Mouse (Mus musculus): ENCODE results near the gene Sema4d. TPM values are rescaled to one million over a fixed set of nuclear protein-coding genes. Genes with fewer than 3 reads are reported as not detected.

Sema4d gene
- polyA plus RNA-seq, 1 experiment from 2014 or later: 3.8 TPM

DNA sequence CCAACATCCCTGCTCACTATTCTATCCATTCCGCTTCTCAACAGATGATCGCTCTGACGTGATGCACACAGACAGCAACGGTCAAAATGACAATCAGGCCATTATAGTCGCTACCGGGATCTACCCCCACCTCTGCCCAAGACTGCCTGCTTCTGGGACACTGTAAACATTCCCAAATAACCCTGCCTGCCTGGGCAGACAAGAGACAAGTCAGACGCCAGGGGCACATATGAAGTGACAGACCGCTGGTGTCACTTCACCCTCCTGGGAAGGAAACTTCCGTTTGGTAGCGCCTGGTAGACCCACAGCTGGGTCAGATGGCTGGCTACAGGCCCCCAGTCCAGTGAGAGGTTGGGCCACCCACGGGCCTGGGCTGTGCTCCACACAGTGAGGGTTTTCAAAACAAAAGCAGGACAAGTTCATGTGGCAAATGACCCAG, 1.4 kb downstream of the Sema4d start:
- Histone ChIP-seq H3K9me3 (replicated peaks) (no peaks in the 10 kb centered on the region), H3K27ac (replicated peaks) (no peak overlapping the region), H3K36me3 (replicated peaks) (no peaks in the 10 kb centered on the region), H3K4me3 (replicated peaks) (peak overlapping the region; percentile 81), H3K9ac (peak overlapping the region; percentile 72), H3K4me1 (replicated peaks) (peaks cover 28% of the 10 kb centered on the region), H3K27me3 (0 out of 2 replicates have a peak, but pooled peaks cover 8% of the 10 kb centered on the region), H3K4me2 (peak overlapping the region; percentile 91)
- no peak for ATAC-seq (ENCODE audit: insufficient read depth)
- 26% methylated on average over 11 of the region's 11 CpGs for WGBS (ENCODE audit: insufficient replicate concordance)

DNA sequence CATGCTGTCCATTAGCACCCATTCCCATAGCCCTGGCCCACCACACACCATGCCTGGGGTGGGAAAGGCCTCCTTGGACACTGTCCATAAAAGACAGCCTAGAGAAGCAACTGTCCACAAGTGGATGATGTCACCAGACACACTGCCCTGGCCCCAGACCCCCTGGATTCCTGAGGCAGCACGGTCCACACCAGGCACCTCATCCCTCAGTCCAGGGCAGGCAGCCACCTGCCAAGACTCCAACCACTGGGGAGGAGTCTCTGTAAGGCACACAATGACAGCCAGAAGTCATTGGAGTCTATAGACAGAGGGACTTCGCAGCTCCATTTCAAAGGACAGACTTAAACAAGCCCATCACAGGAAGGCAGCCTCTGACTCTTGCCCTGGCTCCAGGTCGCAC, 1.9 kb downstream of the Sema4d start:
- Histone ChIP-seq H3K36me3 (replicated peaks) (no peaks in the 10 kb centered on the region), H3K9me3 (replicated peaks) (no peaks in the 10 kb centered on the region), H3K27me3 (0 out of 2 replicates have a peak, but pooled peaks cover 8% of the 10 kb centered on the region), H3K27ac (replicated peaks) (no peak overlapping the region), H3K4me1 (replicated peaks) (peaks cover 28% of the 10 kb centered on the region), H3K9ac (no peak overlapping the region), H3K4me2 (peak overlapping the region; percentile 91), H3K4me3 (replicated peaks) (0 out of 2 replicates have a peak overlapping the region, but pooled peaks have one; percentile 81)
- WGBS (ENCODE audit: insufficient replicate concordance): 63% methylated on average over 3 of the region's 3 CpGs
- ATAC-seq (ENCODE audit: insufficient read depth): no peak

DNA sequence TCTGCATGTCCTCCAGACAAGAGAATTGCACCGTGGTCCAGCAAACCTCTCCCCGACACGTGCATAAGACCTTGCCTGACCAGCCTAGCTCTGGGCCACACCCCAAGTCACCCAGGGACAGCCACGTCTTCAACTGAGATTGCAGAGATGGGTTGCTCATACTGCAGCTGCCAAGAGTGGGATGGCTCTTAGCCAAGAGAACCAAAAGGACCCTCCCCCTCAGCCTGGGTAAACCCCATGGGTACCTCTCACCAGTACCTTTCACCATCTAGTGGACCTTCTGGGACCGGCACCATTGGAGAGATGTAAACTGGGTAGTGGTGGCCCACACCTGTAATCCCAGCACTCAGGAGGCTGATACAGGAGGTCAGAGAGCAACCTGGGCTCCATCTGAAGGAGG, 2.8 kb downstream of the Sema4d start:
- Histone ChIP-seq H3K4me1 (replicated peaks) (peaks cover 28% of the 10 kb centered on the region), H3K9ac (no peak overlapping the region), H3K27ac (replicated peaks) (no peak overlapping the region), H3K36me3 (replicated peaks) (no peaks in the 10 kb centered on the region), H3K9me3 (replicated peaks) (no peaks in the 10 kb centered on the region), H3K27me3 (0 out of 2 replicates have a peak, but pooled peaks cover 8% of the 10 kb centered on the region), H3K4me2 (no peak overlapping the region), H3K4me3 (replicated peaks) (no peak overlapping the region)
- WGBS (ENCODE audit: insufficient replicate concordance): 56% methylated on average over 5 of the region's 5 CpGs
- ATAC-seq (ENCODE audit: insufficient read depth): no peak

DNA sequence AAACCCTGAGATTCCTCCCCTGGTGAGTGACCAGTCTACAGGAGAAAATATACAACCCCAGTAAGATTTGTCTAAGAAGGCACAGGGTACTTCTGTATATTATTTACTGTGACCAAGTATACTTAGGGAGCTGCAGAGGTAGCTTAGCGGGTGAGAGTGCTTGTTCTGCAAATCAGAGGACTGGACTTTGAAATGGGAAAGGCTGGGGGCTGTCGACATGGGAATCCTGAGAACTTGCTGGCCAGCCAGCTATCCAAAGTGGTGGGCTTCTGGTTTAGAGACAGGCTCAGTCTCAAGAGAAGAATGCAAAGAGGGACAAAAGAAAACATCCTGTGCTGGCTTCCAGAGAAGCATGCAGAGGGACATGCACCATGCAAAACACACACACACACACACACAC, 5.7 kb downstream of the Sema4d start:
- H3K27ac ChIP-seq (replicated peaks): no peak overlapping the region
- H3K4me3 ChIP-seq (replicated peaks): no peak overlapping the region
- no peaks in the 10 kb centered on the region for H3K36me3 ChIP-seq (replicated peaks)
- no peak overlapping the region for H3K9ac ChIP-seq
- no peak overlapping the region for H3K4me2 ChIP-seq
- WGBS (ENCODE audit: insufficient replicate concordance): 56% methylated on average over 2 of the region's 2 CpGs
- H3K9me3 ChIP-seq (replicated peaks): no peaks in the 10 kb centered on the region
- 0 out of 2 replicates have a peak, but pooled peaks cover 7% of the 10 kb centered on the region for H3K27me3 ChIP-seq
- ATAC-seq (ENCODE audit: insufficient read depth): no peak
- H3K4me1 ChIP-seq (replicated peaks): peaks cover 16% of the 10 kb centered on the region

DNA sequence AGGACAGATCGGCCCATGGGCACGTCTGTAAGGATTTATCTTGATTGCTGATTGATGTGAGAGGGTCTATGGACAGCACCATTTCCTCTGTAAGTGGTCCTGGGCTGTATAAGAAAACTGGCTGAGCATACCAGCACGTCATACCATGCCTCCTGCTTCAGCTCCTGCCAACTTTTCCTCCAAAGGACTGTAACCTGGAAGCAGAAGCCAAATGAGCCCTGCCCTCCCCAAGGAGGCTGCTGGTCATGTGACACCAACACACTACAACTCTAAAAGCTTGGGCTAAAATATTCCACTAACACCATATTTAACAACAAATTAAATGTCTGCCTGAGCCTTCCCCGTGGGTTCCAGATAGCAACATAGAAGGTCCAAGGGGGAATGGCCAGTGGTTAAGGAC, 6.9 kb downstream of the Sema4d start:
- Histone ChIP-seq H3K4me1 (replicated peaks) (peaks cover 8% of the 10 kb centered on the region), H3K4me2 (no peak overlapping the region), H3K4me3 (replicated peaks) (no peak overlapping the region), H3K27ac (replicated peaks) (no peak overlapping the region), H3K27me3 (no peaks in the 10 kb centered on the region), H3K36me3 (replicated peaks) (no peaks in the 10 kb centered on the region), H3K9me3 (replicated peaks) (no peaks in the 10 kb centered on the region), H3K9ac (no peak overlapping the region)
- 70% methylated on average over 4 of the region's 4 CpGs for WGBS (ENCODE audit: insufficient replicate concordance)
- ATAC-seq (ENCODE audit: insufficient read depth): no peak

DNA sequence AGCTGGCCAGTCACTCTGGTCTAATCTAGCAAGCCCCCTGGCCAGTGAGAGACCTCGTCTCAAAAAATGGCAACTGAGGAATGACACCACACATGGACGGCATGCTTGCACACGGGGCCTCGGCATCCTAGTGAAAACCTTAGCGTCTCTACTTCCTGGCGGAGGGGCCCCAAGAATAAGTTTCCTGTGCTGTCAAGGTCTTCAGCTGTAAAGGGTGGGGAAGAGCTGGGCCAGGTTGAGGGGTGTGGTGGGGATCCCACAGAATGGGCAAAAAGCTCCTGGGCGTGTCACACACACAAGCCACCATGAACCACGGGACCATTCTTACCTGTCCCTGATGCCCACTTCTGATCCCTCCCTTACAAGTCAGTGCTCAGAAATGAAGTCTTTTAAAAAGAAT, 9.1 kb downstream of the Sema4d start:
- Histone ChIP-seq H3K27ac (replicated peaks) (no peak overlapping the region), H3K4me2 (no peak overlapping the region), H3K36me3 (replicated peaks) (no peaks in the 10 kb centered on the region), H3K4me1 (replicated peaks) (peaks cover 21% of the 10 kb centered on the region), H3K4me3 (replicated peaks) (no peak overlapping the region), H3K9ac (no peak overlapping the region), H3K27me3 (no peaks in the 10 kb centered on the region), H3K9me3 (replicated peaks) (no peaks in the 10 kb centered on the region)
- WGBS (ENCODE audit: insufficient replicate concordance): 42% methylated on average over 8 of the region's 8 CpGs
- no peak for ATAC-seq (ENCODE audit: insufficient read depth)

DNA sequence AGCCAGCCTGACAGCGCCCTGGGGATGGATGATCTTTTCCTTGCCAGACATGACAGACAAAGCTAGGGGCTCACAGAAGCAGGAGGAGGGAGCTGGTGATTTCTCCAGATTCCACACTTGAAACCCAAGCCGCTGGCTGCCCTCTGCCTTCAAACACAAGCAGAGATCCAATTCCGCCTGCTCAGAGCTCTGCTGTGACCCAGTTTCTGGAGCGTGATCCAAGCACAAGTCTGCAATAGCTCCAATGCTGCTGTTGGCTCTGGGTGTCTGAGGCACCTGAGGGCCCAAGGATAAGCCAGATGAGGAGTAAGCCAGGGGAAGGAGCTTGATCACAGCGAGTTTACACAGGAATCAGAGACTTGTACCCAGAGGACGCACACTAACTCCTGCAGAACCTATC, 9.7 kb downstream of the Sema4d start:
- no peaks in the 10 kb centered on the region for H3K9me3 ChIP-seq (replicated peaks)
- no peak overlapping the region for H3K27ac ChIP-seq (replicated peaks)
- no peaks in the 10 kb centered on the region for H3K27me3 ChIP-seq
- no peak overlapping the region for H3K4me2 ChIP-seq
- H3K4me1 ChIP-seq (replicated peaks): peaks cover 26% of the 10 kb centered on the region
- no peaks in the 10 kb centered on the region for H3K36me3 ChIP-seq (replicated peaks)
- 78% methylated on average over 6 of the region's 6 CpGs for WGBS (ENCODE audit: insufficient replicate concordance)
- ATAC-seq (ENCODE audit: insufficient read depth): no peak
- H3K4me3 ChIP-seq (replicated peaks): no peak overlapping the region
- H3K9ac ChIP-seq: no peak overlapping the region

DNA sequence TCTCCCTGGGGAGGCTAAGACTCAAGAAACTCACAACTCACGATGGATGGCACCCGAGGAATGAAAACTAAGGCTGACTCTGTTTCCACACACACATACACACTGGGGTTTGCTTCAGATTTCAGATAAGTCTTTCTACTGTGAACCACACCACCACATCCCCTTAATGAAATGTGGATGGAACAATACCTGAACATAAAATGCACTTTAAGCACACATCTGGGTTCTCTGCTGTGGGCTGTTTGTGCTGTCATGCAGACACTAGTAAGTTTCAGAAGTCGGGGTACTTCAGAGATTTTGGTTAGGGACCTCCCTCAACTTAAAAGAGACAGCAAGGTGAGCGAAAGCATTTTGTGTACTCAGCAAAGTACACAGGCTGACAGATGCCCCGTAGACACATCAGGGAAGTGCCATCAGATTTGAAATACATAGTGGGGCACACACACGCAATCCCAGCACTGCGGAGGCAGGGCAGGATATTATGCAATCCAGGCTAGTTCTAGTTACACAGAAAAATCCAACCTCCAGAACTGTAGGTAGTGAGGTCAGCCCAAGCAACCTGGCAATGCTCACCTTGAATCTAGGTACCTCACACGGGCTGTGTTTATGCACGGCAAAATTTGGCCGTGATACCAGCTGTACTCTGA, 12.9 kb downstream of the Sema4d start:
- ATAC-seq (ENCODE audit: insufficient read depth): no peak
- Histone ChIP-seq H3K27ac (replicated peaks) (no peak overlapping the region), H3K36me3 (replicated peaks) (no peaks in the 10 kb centered on the region), H3K9ac (no peak overlapping the region), H3K27me3 (no peaks in the 10 kb centered on the region), H3K9me3 (replicated peaks) (no peaks in the 10 kb centered on the region), H3K4me1 (replicated peaks) (peaks cover 55% of the 10 kb centered on the region), H3K4me3 (replicated peaks) (no peak overlapping the region), H3K4me2 (no peak overlapping the region)
- 63% methylated on average over 10 of the region's 10 CpGs for WGBS (ENCODE audit: insufficient replicate concordance)

DNA sequence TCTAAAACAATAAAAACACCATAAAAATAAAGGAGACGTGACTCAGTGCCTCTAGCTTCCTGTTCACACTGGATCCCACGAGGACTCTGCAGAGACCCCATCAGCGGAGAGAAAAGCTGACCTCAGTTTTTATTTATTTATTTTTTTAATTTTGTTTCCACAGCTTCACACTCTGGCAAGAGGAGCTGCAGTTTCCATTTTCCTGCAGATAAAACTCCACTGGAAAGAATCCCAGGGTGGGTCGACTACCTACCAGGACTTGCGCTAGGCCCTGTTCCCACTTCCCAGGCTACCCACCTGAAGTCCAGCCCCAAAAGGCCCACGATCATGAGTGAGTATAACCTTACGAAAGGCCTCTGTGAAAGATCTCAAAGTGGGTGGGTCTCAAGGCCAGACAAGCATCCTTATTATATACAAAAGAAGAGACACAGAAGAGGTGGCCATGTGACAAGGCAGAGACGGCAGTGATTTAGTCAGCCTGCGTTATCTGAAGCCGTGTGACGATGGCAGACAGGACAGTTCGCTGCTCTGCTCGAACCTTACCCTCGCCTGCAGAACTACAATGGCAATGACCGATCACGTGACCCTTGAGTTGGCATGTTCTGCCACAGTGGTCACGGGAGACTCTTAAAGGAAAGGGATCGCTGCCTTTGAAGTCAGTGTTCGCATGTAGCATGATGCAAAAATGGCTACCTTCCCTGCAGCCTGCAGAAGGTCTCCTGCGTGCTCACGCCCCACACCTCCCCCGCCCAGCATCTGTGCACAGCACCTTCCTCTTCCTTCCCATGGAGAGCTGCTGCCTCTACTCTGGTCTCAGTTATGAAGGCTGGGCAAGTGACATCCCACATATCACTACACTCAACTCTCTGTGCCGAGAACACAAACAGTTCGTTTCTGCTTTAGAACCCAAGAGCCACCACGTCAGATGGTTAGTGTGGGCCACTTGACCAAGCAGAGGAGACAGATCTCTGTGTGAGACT, 14.3 kb downstream of the Sema4d start:
- H3K27ac ChIP-seq (replicated peaks): no peak overlapping the region
- no peak for ATAC-seq (ENCODE audit: insufficient read depth)
- H3K27me3 ChIP-seq: no peaks in the 10 kb centered on the region
- H3K4me3 ChIP-seq (replicated peaks): no peak overlapping the region
- 66% methylated on average over 25 of the region's 25 CpGs for WGBS (ENCODE audit: insufficient replicate concordance)
- no peak overlapping the region for H3K4me2 ChIP-seq
- H3K4me1 ChIP-seq (replicated peaks): peaks cover 55% of the 10 kb centered on the region
- no peaks in the 10 kb centered on the region for H3K9me3 ChIP-seq (replicated peaks)
- no peak overlapping the region for H3K9ac ChIP-seq
- H3K36me3 ChIP-seq (replicated peaks): no peaks in the 10 kb centered on the region

DNA sequence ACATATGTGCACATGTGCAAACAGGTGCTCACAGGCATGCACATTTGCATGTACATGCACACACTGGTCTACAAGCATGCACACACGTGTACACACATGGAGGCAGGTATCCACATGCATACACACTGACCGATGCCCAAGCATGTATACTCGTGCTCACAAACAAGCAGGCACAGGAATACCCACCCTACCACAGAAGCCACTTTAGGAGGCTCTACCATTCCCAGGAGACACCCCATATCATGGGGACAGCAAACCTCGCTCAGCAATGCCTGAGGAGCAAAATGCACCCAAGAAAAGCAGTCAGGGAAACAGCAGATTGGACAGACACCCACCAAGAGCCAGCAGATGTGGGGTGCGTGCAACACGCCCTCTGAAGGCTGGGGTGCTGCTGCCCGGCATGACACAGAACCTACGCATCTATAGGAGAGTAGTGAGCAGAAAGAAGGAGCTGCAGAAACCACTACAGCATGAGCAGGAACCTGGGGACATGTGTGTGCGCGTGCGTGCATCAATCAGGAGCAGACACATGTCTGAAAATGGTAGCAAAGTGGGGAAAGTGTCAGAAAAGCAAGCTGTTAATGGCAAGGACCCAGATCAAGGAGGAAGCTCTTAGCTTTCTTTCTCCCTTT, 15.1 kb downstream of the Sema4d start:
- Histone ChIP-seq H3K36me3 (replicated peaks) (no peaks in the 10 kb centered on the region), H3K9me3 (replicated peaks) (no peaks in the 10 kb centered on the region), H3K9ac (no peak overlapping the region), H3K4me1 (replicated peaks) (peaks cover 55% of the 10 kb centered on the region), H3K27me3 (no peaks in the 10 kb centered on the region), H3K4me3 (replicated peaks) (no peak overlapping the region), H3K27ac (replicated peaks) (no peak overlapping the region), H3K4me2 (no peak overlapping the region)
- whole genome bisulfite sequencing (ENCODE audit: insufficient replicate concordance): 81% methylated on average over 11 of the region's 11 CpGs
- no peak for ATAC-seq (ENCODE audit: insufficient read depth)

DNA sequence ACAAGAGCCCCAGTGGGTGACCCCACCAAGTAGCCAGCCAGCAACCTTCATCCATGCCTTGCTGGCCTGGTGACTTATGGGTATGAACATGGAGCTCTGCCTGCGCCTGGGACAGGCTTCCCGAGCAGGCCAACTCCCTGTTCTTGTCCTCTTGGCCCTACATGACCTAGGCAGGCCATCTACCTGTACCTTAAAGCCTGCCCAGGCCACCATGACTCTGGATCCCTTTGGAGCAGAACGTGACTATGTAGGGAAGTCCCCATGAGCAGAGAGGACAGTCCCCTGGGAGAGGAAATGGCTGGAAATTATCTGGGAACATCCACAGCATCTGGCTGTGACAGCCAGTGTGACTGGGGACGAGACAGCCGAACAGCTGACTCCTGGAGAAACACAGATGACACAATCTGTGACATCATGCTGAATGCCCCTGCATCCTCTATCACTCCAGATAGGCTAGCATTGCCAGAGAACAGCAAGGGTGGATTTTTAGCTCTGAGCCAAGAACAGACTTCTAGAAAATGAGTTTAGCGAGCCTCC, 15.7 kb downstream of the Sema4d start:
- WGBS (ENCODE audit: insufficient replicate concordance): 67% methylated on average over 6 of the region's 6 CpGs
- H3K4me2 ChIP-seq: 0 out of 2 replicates have a peak overlapping the region, but pooled peaks have one; percentile 45
- no peaks in the 10 kb centered on the region for H3K9me3 ChIP-seq (replicated peaks)
- H3K36me3 ChIP-seq (replicated peaks): no peaks in the 10 kb centered on the region
- peaks cover 55% of the 10 kb centered on the region for H3K4me1 ChIP-seq (replicated peaks)
- peak overlapping the region; percentile 51 for H3K27ac ChIP-seq (replicated peaks)
- H3K4me3 ChIP-seq (replicated peaks): no peak overlapping the region
- no peaks in the 10 kb centered on the region for H3K27me3 ChIP-seq
- ATAC-seq (ENCODE audit: insufficient read depth): no peak
- no peak overlapping the region for H3K9ac ChIP-seq
